Mouse (Mus musculus) testis, adult 2 months (tissue): ENCODE measurements around the gene Sowaha.

Source experiments
- CTCF ChIP-seq: fragments of 200-500 bp; IDR thresholded peaks from 2 replicates; pipeline ENCODE4 v1.5.1; 2012; ENCODE audit warnings: low read depth, mild to moderate bottlenecking, inconsistent platforms, low read length, moderate library complexity; ENCODE audit not compliant: control insufficient read depth, insufficient read depth, insufficient replicate concordance
- POLR2A ChIP-seq: fragments of 200-500 bp; IDR thresholded peaks from 2 replicates; pipeline ENCODE4 v1.6.1; 2012; ENCODE audit warnings: low read depth, mild to moderate bottlenecking, inconsistent platforms, low read length, moderate library complexity; ENCODE audit not compliant: control insufficient read depth

DNA sequence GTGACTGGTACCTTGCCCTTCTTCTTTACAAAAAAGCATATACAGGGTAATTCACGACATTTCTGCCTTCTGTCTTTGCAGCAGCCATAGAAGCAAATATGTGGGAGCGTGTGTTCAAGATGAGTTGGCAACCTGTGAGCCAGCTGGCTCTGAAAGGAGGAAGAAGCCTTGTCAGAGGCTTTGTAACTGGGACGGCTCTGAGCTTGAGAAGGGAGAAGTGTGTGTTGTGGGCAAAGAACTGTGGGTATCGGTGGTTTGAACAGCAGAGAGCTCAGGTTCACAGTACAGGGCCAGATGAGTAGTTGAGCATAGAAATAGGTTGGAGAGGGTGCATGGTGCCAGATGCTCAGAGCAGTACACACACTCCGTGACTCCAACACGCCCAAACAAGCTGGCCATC, 16.9 kb upstream of the Sowaha start:
- TF ChIP-seq CTCF (no peak), POLR2A (no peak)
